Mouse (Mus musculus) lung, embryonic 14.5 days (tissue): ENCODE results near the gene Gpm6b. TPM values are rescaled to one million over a fixed set of nuclear protein-coding genes. Genes with fewer than 3 reads are reported as not detected.

ENCODE experiments used
- ATAC-seq: fragments of 200-750 bp; cut with Nextera tagmentation; 2 replicates; pipeline ENCODE4 v1.8.0; 2017; ENCODE audit warnings: mild to moderate bottlenecking, moderate TSS enrichment, moderate library complexity; ENCODE audit not compliant: insufficient read depth
- DNase-seq: peaks from one replicate; pipeline ENCODE4 v3.0.0-alpha.2; 2015
- H3K27ac ChIP-seq: fragments of 300-500 bp; sonication (generic); 2 replicates; pipeline ENCODE4 v1.5.1; 2014; ENCODE audit warnings: low read depth, mild to moderate bottlenecking, moderate library complexity
- H3K27me3 ChIP-seq: fragments of 300-500 bp; sonication (generic); 2 replicates; pipeline ENCODE4 v1.6.1; 2014; ENCODE audit warnings: low read length, control low read depth; ENCODE audit not compliant: insufficient read depth
- H3K36me3 ChIP-seq: fragments of 300-500 bp; sonication (generic); 2 replicates; pipeline ENCODE4 v1.6.1; 2014; ENCODE audit warnings: control low read depth; ENCODE audit not compliant: insufficient read depth
- H3K4me1 ChIP-seq: fragments of 300-500 bp; sonication (generic); 2 replicates; pipeline ENCODE4 v1.6.1; 2014; ENCODE audit warnings: antibody characterized with exemption, control low read depth; ENCODE audit not compliant: insufficient read depth
- H3K4me2 ChIP-seq: fragments of 300-500 bp; sonication (generic); 2 replicates; pipeline ENCODE4 v1.6.1; 2014; ENCODE audit warnings: mild to moderate bottlenecking
- H3K4me3 ChIP-seq: fragments of 300-500 bp; sonication (generic); 2 replicates; pipeline ENCODE4 v1.5.1; 2014; ENCODE audit warnings: low read depth, low read length
- H3K9ac ChIP-seq: fragments of 300-500 bp; sonication (generic); 2 replicates; pipeline ENCODE4 v1.6.1; 2014
- H3K9me3 ChIP-seq: fragments of 300-500 bp; sonication (generic); 2 replicates; pipeline ENCODE4 v1.6.1; 2016; ENCODE audit warnings: low read depth, low read length, control low read depth
- CTCF ChIP-seq: IDR thresholded peaks from 2 replicates; pipeline ENCODE4 v1.5.1; 2016; ENCODE audit warnings: antibody characterized with exemption, low read depth
- WGBS: fragments of 180-500 bp; shearing (Covaris S2); extraction: QIAGEN DNeasy Blood & Tissue Kit; methylation state at CpG from one replicate; pipeline ENCODE4 v1.1.7; 2014; 5-methylcytosine and 5-hydroxymethylcytosine counted together
- polyA plus RNA-seq: library from polyadenylated mRNA; unstranded; fragments of >200 nt; fragmentation: Nextera tagmentation; extraction: Ambion mirVana; gene quantifications from 2 replicates; pipeline ENCODE4 v1.2.1, GENCODE M21; 2014

Gene Gpm6b
- polyA plus RNA-seq, 1 experiment from 2014 or later = 41.9 TPM

DNA sequence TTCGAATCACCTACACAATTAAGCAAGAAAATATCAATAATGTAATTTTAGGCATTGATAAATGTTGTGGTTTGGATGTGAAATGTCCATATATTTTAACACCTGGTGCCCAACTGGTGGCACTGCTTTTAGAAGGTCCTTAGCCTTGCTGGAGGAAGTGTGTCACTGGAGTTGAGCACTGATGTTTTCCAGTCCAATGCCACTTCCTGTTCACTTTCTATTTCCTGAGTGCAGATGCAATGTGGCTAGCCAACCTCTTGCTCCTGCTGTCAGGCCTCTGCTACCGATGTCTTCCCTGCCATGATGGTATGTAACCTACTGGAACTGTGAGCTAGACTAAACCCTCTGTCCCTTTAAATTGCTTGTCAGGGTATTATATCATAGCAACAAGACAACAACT, 65.6 kb downstream of the Gpm6b start:
- Histone ChIP-seq H3K4me1 (no peaks in the 10 kb centered on the region), H3K27me3 (no peaks in the 10 kb centered on the region), H3K4me3 (no peak overlapping the region), H3K9me3 (no peaks in the 10 kb centered on the region), H3K4me2 (no peak overlapping the region), H3K9ac (no peak overlapping the region), H3K27ac (no peak overlapping the region), H3K36me3 (no peaks in the 10 kb centered on the region)
- DNase-seq (no peak), ATAC-seq (no peak)
- TF ChIP-seq CTCF = no peak
- WGBS = 92% methylated on average over 2 of the region's 2 CpGs

DNA sequence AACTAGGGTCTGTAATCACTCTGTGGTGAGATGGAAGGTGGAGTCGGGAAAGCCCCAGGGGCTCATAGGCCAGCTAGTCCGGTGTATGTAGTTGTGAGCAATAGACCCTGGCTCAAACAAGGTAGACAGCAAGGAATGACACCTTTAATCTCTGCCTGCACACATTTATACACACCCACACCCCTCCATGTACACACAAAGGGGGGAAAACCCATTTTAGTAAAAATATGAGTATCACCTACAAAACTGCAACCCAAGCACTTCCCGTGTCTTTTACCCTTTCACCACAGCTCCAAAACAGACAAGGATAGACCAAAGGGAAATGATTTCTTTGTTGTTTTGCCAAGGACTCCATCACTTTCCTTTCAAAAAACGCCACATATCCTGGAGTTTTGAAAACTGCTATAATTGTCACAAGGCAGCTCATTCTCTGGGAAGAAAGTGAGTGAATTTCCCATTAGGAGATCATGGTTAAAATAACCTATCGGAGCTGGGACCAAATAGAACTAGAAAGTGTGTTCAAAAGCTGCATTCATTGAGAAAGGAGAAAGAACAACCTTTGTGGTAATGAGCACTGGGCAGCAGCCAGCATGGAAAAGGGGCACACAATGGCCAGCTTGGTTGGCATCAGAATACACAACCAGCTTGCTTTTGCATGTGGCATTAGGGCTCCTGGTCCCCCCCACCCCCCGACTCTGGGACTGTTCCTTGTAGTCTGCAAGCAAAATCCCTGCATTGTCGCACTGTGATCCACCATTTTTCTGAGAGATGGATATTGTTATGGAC, 68.9 kb downstream of the Gpm6b start:
- DNase-seq (no peak), ATAC-seq (no peak)
- no peaks in the 10 kb centered on the region for H3K4me1 ChIP-seq
- TF ChIP-seq CTCF = no peak
- H3K9ac ChIP-seq = no peak overlapping the region
- no peaks in the 10 kb centered on the region for H3K9me3 ChIP-seq
- no peaks in the 10 kb centered on the region for H3K27me3 ChIP-seq
- no peak overlapping the region for H3K27ac ChIP-seq
- no peak overlapping the region for H3K4me2 ChIP-seq
- H3K4me3 ChIP-seq = no peak overlapping the region
- 74% methylated on average over 7 of the region's 7 CpGs for WGBS
- H3K36me3 ChIP-seq = no peaks in the 10 kb centered on the region

GRCm38 (mm10) chrX:166308798-166309197, 70.1 kb downstream of the Gpm6b start:
- Histone ChIP-seq H3K4me2 (no peak overlapping the region), H3K4me3 (no peak overlapping the region), H3K9ac (no peak overlapping the region), H3K9me3 (no peaks in the 10 kb centered on the region), H3K27me3 (no peaks in the 10 kb centered on the region), H3K36me3 (no peaks in the 10 kb centered on the region), H3K27ac (no peak overlapping the region), H3K4me1 (no peaks in the 10 kb centered on the region)
- no peak for TF ChIP-seq CTCF
- 35% methylated on average over 1 of the region's 1 CpGs for WGBS
- ATAC-seq = no peak
- DNase-seq = no peak

DNA sequence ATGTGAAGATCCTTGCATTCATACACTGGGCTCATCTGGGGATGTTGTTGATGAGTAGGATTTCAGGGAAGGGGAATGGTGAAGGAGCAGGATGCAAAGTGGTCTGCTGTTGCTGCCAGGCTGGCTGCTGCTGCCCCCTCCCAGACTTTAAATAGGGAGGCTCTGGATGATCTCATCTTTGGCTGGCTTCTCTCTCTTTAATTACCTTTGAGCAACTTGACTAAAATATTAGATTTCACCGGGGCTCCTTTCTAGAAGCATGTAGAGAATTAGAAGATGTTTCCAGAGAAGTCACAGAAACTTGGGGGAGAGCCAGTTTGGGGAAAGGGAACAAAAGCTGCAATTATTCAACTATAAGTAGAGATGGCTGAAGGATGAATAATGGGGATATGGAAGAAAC, 76.5 kb downstream of the Gpm6b start:
- Histone ChIP-seq H3K27ac (no peak overlapping the region), H3K27me3 (no peaks in the 10 kb centered on the region), H3K4me2 (no peak overlapping the region), H3K4me3 (no peak overlapping the region), H3K9me3 (no peaks in the 10 kb centered on the region), H3K36me3 (no peaks in the 10 kb centered on the region), H3K4me1 (no peaks in the 10 kb centered on the region), H3K9ac (no peak overlapping the region)
- no peak for ATAC-seq
- no peak for DNase-seq
- WGBS = 50% methylated on average over 1 of the region's 1 CpGs
- TF ChIP-seq CTCF = no peak

- Histone ChIP-seq H3K27me3 (no peaks in the 10 kb centered on the region), H3K27ac (no peak overlapping the region), H3K4me2 (no peak overlapping the region), H3K4me1 (no peaks in the 10 kb centered on the region), H3K36me3 (no peaks in the 10 kb centered on the region), H3K9ac (no peak overlapping the region), H3K9me3 (no peaks in the 10 kb centered on the region), H3K4me3 (no peak overlapping the region)
- ATAC-seq = no peak
- DNase-seq = no peak
- 40% methylated on average over 7 of the region's 7 CpGs for WGBS
- no peak for TF ChIP-seq CTCF
Measured at GRCm38 (mm10) chrX:166316552-166317375, 78.1 kb downstream of the Gpm6b start.

GRCm38 (mm10) chrX:166317376-166317679, 78.6 kb downstream of the Gpm6b start:
- TF ChIP-seq CTCF = no peak
- no peaks in the 10 kb centered on the region for H3K4me1 ChIP-seq
- H3K4me3 ChIP-seq = no peak overlapping the region
- H3K9me3 ChIP-seq = no peaks in the 10 kb centered on the region
- WGBS = 91% methylated on average over 1 of the region's 1 CpGs
- H3K27ac ChIP-seq = no peak overlapping the region
- ATAC-seq (no peak), DNase-seq (no peak)
- no peak overlapping the region for H3K9ac ChIP-seq
- H3K36me3 ChIP-seq = no peaks in the 10 kb centered on the region
- no peaks in the 10 kb centered on the region for H3K27me3 ChIP-seq
- H3K4me2 ChIP-seq = no peak overlapping the region

- Histone ChIP-seq H3K27me3 (no peaks in the 10 kb centered on the region), H3K9ac (no peak overlapping the region), H3K36me3 (no peaks in the 10 kb centered on the region), H3K4me1 (no peaks in the 10 kb centered on the region), H3K4me3 (no peak overlapping the region), H3K27ac (no peak overlapping the region), H3K9me3 (no peaks in the 10 kb centered on the region), H3K4me2 (no peak overlapping the region)
- no peak for ATAC-seq
- no peak for TF ChIP-seq CTCF
- DNase-seq = no peak
- 82% methylated on average over 3 of the region's 3 CpGs for WGBS
Measured at GRCm38 (mm10) chrX:166323226-166323625, 84.5 kb downstream of the Gpm6b start.
